Mouse (Mus musculus): Measurements from ENCODE around the gene Atxn10.

The Atxn10 gene

GRCm38 (mm10) chr15:85466456-85467067 is 130.5 kb downstream of the Atxn10 start:
- TF ChIP-seq GATA4 (IDR thresholded peaks at IDR 0.05; ENCODE audit: insufficient replicate concordance, low read length), result no peak

GRCm38 (mm10) chr15:85469401-85469800 is 133.4 kb downstream of the Atxn10 start:
- TF ChIP-seq GATA4 (IDR thresholded peaks at IDR 0.05; ENCODE audit: insufficient replicate concordance, low read length), result no peak

GRCm38 (mm10) chr15:85474697-85475096 is 138.7 kb downstream of the Atxn10 start:
- no peak for TF ChIP-seq GATA4 (IDR thresholded peaks at IDR 0.05; ENCODE audit: insufficient replicate concordance, low read length)

- TF ChIP-seq GATA4 (IDR thresholded peaks at IDR 0.05; ENCODE audit: insufficient replicate concordance, low read length), result no peak
Measured at GRCm38 (mm10) chr15:85477584-85477983, 141.5 kb downstream of the Atxn10 start.

DNA sequence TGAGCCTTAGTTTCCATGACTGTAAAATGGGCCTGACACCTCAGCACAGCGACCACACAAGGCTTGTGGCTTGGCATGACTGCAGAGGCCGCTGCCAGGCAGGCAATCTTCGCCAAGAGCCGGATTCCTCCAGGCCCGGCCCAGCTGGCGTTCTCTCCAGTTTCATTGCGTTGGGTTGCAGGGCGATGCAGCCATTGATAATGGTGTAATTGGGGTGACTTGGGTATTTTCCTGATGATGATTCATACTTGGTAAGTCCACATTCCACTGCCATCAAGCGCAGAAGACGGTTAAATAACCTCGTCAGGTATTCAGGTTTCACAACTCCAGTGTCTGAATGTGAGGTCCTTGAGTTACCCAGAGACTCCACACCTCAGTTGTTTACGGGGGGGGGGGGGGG is 143.3 kb downstream of the Atxn10 start:
- no peak for TF ChIP-seq GATA4 (IDR thresholded peaks at IDR 0.05; ENCODE audit: insufficient replicate concordance, low read length)

DNA sequence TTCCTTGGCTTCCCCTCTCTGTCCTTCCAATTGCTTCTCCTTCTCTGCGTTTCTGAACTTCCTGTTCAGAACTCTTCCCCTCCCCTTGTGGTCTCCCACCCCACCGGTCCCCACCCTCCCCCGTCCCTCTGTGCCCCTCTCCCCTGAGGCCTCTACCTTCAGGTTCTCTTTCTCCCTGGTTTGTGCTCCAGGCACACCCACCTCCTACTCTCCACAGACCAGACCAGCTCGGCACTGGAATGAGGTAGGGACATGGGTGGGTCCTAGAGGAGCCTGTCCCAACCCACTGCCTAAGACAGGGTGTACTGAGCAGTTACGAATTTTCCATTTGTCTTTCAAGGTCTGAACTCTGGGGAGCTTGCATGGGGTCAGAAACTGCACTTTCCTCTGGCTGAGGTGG is 143.9 kb downstream of the Atxn10 start:
- no peak for TF ChIP-seq GATA4 (IDR thresholded peaks at IDR 0.05; ENCODE audit: insufficient replicate concordance, low read length)

DNA sequence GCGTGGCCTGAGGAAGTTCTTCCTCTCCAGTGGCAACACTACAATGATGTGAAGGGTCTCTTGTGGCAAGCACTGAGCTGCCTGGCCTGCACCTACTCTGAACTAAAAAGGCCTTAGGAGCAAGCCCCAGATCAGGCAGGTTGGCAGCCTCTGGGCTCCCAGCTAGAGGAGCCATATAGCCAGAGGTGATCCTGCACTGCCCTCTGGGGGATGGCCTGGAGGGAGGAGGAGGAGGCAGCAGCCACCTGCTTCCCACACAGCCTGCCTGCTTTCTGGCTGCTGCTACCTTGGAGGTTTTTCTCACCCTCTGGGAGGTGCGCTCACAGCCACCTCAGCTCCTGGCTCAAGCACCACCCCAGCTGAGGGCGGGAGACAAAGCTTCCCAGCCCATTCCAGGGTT is 144.6 kb downstream of the Atxn10 start:
- no peak for TF ChIP-seq GATA4 (IDR thresholded peaks at IDR 0.05; ENCODE audit: insufficient replicate concordance, low read length)

- no peak for TF ChIP-seq GATA4 (IDR thresholded peaks at IDR 0.05; ENCODE audit: insufficient replicate concordance, low read length)
Measured at GRCm38 (mm10) chr15:85488900-85489299, 152.9 kb downstream of the Atxn10 start.

GRCm38 (mm10) chr15:85489751-85490150 is 153.7 kb downstream of the Atxn10 start:
- no peak for TF ChIP-seq GATA4 (IDR thresholded peaks at IDR 0.05; ENCODE audit: insufficient replicate concordance, low read length)

- TF ChIP-seq GATA4 (IDR thresholded peaks at IDR 0.05; ENCODE audit: insufficient replicate concordance, low read length), result no peak
Measured at GRCm38 (mm10) chr15:85494163-85494621, 158.1 kb downstream of the Atxn10 start.

DNA sequence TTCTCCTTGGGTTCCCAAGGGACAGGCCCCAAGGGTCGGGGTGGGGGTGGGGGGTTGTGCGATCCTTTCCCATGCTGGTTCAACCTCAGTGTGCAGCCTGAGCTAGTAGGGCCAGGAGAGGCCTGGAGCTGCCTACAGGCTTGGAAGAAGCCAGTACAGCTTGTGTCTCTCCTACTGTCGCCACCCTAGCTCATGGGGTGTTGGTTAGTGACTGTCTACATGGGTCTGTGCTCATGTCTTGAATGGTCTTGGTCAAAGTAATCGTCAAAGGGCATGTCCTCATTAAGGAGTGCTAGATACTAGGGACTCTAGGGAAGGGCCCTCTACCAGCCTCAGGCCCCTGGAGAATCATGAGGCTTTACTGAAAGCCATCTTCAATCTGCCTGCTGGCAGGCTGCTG is 161.5 kb downstream of the Atxn10 start:
- TF ChIP-seq GATA4 (IDR thresholded peaks at IDR 0.05; ENCODE audit: insufficient replicate concordance, low read length), result no peak

GRCm38 (mm10) chr15:85497981-85498475 is 162.0 kb downstream of the Atxn10 start:
- TF ChIP-seq GATA4 (IDR thresholded peaks at IDR 0.05; ENCODE audit: insufficient replicate concordance, low read length), result no peak

DNA sequence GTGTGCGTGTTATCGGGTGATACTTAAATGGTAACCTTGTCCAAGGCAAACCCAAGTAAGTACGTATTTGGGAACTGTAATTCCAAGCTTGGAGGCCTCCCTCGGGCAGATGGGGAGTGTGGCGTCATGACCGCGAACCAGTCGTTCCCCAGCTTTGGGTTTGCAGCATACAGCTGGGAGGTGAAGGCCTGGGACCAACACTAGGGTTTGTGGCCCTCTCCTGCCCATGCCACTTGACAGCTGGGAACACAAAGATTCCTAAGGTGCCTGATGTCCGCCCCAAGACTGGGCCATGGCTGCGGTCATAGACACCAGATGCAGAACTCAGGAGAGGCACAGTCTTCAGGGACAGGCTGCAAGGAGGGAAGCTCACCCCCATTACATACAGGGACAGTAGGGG is 164.2 kb downstream of the Atxn10 start:
- no peak for TF ChIP-seq GATA4 (IDR thresholded peaks at IDR 0.05; ENCODE audit: insufficient replicate concordance, low read length)

DNA sequence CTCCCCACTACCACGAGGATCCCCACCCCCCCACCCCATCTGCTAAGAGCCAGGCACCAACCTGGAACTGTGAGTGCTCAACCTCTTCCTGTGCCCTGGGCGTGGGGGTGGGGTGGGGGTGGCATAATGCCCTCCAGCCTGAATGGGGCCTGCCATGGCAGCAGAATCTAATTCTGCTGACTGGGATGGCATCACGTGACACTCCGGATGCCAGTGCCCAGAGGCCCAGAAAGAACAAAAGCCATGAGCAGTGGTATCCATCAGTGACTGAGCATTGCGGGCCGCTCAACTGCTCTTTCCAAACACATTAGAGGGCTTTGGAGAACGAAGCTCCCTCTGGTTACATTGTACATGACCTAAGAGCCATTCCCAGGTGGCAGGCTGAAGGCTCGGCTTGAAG is 167.1 kb downstream of the Atxn10 start, which contains the start of gene 7530416G11Rik:
Gene 7530416G11Rik, minus strand, starts transcription at position 101 of the 400 bp plus-strand sequence.
- no peak for TF ChIP-seq GATA4 (IDR thresholded peaks at IDR 0.05; ENCODE audit: insufficient replicate concordance, low read length)

DNA sequence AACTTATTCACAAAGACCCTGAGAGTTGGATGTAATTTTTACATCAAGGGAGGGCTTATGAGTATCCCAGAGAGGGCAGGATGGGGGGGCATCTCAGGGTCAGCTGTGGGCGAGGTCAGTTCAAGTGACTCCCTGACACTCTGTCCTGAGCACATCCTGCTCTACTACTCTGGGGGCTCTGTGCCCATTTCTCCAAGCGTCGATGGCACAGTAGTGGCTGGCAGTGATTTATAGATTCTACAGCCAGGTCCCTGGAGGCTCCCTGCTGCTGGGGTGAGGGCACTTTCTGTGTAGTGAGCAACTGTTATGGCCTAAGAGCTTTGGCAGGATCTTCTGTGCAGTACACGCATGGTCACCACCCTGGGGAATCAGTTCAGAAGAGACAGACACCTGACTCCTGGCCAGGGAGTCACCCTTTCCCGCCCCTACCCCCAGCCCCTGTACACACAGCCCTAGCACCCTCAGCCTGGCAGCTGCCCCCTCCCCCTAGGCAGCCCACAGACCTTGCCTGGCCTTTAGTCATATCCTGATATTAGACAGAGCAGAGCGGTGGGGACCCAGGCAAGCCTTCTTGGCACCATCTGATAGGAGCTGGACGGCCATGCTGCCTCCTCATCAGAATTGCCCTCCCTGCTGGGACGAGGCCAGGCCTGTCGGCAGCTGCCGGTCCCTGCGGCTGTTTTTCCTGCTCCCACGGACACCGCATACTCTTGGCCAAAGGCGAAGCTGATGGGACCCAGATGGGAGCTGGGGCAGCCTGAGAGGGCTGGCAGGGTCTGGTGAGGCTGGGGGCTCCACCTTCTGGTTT is 169.3 kb downstream of the Atxn10 start:
- TF ChIP-seq GATA4 (IDR thresholded peaks at IDR 0.05; ENCODE audit: insufficient replicate concordance, low read length), result no peak

DNA sequence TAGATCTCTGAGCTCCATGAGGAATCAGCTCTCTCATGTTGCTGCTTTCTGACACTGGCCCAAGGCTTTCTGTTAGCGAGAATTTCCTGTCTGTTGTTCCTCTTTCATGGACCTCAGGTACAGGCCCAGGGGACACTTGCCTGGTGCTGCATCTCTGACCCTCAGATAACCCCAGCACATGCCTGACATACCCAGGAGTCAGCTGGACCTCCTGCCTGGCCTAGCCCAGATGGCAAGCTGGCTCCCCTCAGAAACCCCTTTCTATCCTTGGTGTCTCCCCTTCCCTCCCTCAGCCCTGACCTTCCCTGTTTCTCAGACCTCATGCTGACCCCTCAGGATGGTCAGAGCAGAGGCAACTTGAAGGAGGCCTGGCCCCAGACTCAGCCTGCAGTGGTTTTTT is 170.6 kb downstream of the Atxn10 start:
- no peak for TF ChIP-seq GATA4 (IDR thresholded peaks at IDR 0.05; ENCODE audit: insufficient replicate concordance, low read length)

Data from liver, adult (tissue).